Mouse (Mus musculus) hindbrain, postnatal 0 days (tissue): ENCODE data around the gene Ttc28. TPM values are rescaled to one million over a fixed set of nuclear protein-coding genes. Genes with fewer than 3 reads are reported as not detected.

Experiments
- ATAC-seq: fragments of 200-750 bp; cut with Nextera tagmentation; 2 replicates; pipeline ENCODE4 v1.8.0; 2017; ENCODE audit warnings: mild to moderate bottlenecking, moderate TSS enrichment, moderate library complexity
- DNase-seq: peaks from one replicate; pipeline ENCODE4 v3.0.0-alpha.2; 2015; ENCODE audit warnings: low spot score
- H3K27ac ChIP-seq: fragments of 300-500 bp; sonication (generic); 2 replicates; pipeline ENCODE4 v1.5.1; 2014; ENCODE audit warnings: mild to moderate bottlenecking
- H3K27me3 ChIP-seq: fragments of 300-500 bp; sonication (generic); 2 replicates; pipeline ENCODE4 v1.6.1; 2014; ENCODE audit warnings: low read length, mixed read lengths; ENCODE audit not compliant: insufficient read depth
- H3K36me3 ChIP-seq: fragments of 300-500 bp; sonication (generic); 2 replicates; pipeline ENCODE4 v1.6.1; 2014; ENCODE audit warnings: low read length, mixed read lengths; ENCODE audit not compliant: insufficient read depth
- H3K4me1 ChIP-seq: fragments of 300-500 bp; sonication (generic); 2 replicates; pipeline ENCODE4 v1.6.1; 2014; ENCODE audit warnings: antibody characterized with exemption, low read length, mixed read lengths; ENCODE audit not compliant: insufficient read depth
- H3K4me2 ChIP-seq: fragments of 300-500 bp; sonication (generic); 2 replicates; pipeline ENCODE4 v1.6.1; 2014; ENCODE audit warnings: low read depth, mild to moderate bottlenecking, low read length, moderate library complexity, mixed read lengths
- H3K4me3 ChIP-seq: fragments of 300-500 bp; sonication (generic); 2 replicates; pipeline ENCODE4 v1.5.1; 2014; ENCODE audit warnings: low read length
- H3K9ac ChIP-seq: fragments of 300-500 bp; sonication (generic); replicated peaks from 2 replicates; pipeline ENCODE4 v1.6.1; 2014; ENCODE audit warnings: mild to moderate bottlenecking, low read length, moderate library complexity, mixed read lengths
- H3K9me3 ChIP-seq: fragments of 300-500 bp; sonication (generic); 2 replicates; pipeline ENCODE4 v1.6.1; 2016; ENCODE audit warnings: low read length, mixed read lengths
- CTCF ChIP-seq: IDR thresholded peaks from 2 replicates; pipeline ENCODE4 v1.5.1; 2016; ENCODE audit warnings: antibody characterized with exemption, control low read depth, low read depth
- WGBS: fragments of 180-500 bp; shearing (Covaris S2); extraction: QIAGEN DNeasy Blood & Tissue Kit; methylation state at CpG from one replicate; pipeline ENCODE4 v1.1.7; 2014; 5-methylcytosine and 5-hydroxymethylcytosine counted together
- polyA plus RNA-seq: library from polyadenylated mRNA; unstranded; fragments of >200 nt; fragmentation: Nextera tagmentation; extraction: Ambion mirVana; gene quantifications from 2 replicates; pipeline ENCODE4 v1.2.1, GENCODE M21; 2015
- total RNA-seq: library from RNA; depleted of rRNA; stranded (reverse); fragments of >200 nt; gene quantifications from 2 replicates; pipeline ENCODE4 v1.2.3, GENCODE M21; 2014

Ttc28 gene
- total and polyA plus RNA-seq, 2 experiments from 2014 or later: 11.1 to 49.8 TPM

DNA sequence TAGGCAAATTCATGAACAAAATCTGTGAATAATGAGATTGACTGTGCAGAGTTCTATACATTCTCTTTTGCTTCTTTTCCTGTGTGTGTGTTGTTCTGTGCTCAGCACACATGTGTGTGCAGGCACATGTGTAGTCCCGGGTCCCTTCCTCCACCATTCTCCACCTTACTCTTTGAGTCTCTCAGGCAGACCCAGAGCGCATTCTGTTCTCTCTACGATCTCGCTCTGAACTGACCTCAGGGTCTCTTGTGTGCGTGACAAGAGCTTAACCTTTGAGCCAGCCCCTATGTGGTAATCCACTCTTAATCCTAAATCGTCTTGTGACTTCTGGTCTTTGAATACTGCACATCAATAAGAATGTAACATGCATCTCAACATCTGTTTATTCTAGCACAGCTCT lies 190.8 kb downstream of the Ttc28 start:
- H3K27me3 ChIP-seq: no peaks in the 10 kb centered on the region
- H3K9me3 ChIP-seq: no peaks in the 10 kb centered on the region
- H3K27ac ChIP-seq: no peak overlapping the region
- no peak for ATAC-seq
- H3K9ac ChIP-seq: no peak overlapping the region
- no peak overlapping the region for H3K4me2 ChIP-seq
- no peak for DNase-seq
- no peak for TF ChIP-seq CTCF
- H3K4me3 ChIP-seq: no peak overlapping the region
- peaks cover 6% of the 10 kb centered on the region; the same call in 1 of the 2 replicates for H3K4me1 ChIP-seq
- 72% methylated on average over 6 of the region's 6 CpGs for WGBS
- no peaks in the 10 kb centered on the region for H3K36me3 ChIP-seq

DNA sequence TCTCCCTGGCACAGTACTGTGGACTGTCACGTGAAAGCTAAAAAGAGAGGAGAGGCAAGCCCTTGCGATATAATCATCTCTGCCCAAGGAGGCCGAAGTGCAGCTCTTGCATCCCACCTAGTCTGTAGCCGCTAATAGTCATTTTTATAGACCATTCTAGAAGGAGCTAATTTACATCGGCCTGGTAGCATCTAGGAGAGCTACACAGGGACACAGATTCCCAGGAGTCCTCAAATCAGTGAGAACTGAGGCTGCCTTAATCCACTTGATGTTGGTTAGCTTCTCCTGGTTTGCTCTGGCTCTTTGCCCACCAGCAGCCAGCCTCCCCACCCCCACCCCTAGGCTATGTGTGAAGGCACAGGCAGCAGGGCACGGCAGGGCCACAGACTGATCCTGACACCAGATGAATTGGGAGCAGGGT lies 193.7 kb downstream of the Ttc28 start:
- no peaks in the 10 kb centered on the region for H3K36me3 ChIP-seq
- TF ChIP-seq CTCF: no peak
- H3K9me3 ChIP-seq: no peaks in the 10 kb centered on the region
- peaks cover 6% of the 10 kb centered on the region; the same call in 1 of the 2 replicates for H3K4me1 ChIP-seq
- WGBS: 40% methylated on average over 6 of the region's 6 CpGs
- H3K9ac ChIP-seq: no peak overlapping the region; the same call in 1 of the 2 replicates
- H3K27me3 ChIP-seq: no peaks in the 10 kb centered on the region
- ATAC-seq: 0 out of 2 replicates have a peak, but pooled peaks have one; percentile 49
- no peak overlapping the region for H3K4me3 ChIP-seq
- peak; percentile 67 for DNase-seq
- 0 out of 2 replicates have a peak overlapping the region, but pooled peaks have one; percentile 12 for H3K27ac ChIP-seq
- no peak overlapping the region for H3K4me2 ChIP-seq

DNA sequence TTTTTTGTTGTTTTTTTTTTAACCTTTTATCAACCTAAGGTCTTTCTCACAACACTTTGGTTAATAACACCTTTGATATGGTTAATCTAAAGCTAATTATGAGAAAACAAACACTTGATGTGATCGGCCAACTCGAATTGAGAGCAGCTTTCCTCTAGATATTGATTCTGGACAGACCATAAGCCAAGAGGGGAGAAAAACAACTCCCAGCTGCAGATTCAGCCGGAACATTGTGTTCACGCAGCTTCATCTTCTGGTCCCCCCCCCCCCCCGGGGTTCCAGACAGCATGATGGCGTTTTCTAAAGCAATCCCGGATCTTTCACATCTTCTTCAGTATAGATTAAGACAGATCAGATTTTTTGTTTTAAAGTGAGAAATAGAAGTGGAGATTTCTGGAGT lies 194.4 kb downstream of the Ttc28 start:
- Histone ChIP-seq H3K4me3 (no peak overlapping the region), H3K9me3 (no peaks in the 10 kb centered on the region), H3K4me2 (peak overlapping the region; percentile 17; the same call in 1 of the 2 replicates), H3K9ac (no peak overlapping the region), H3K4me1 (peaks cover 6% of the 10 kb centered on the region; the same call in 1 of the 2 replicates), H3K27me3 (no peaks in the 10 kb centered on the region), H3K36me3 (no peaks in the 10 kb centered on the region), H3K27ac (0 out of 2 replicates have a peak overlapping the region, but pooled peaks have one; percentile 12)
- no peak for TF ChIP-seq CTCF
- no peak for DNase-seq
- no peak for ATAC-seq
- WGBS: 35% methylated on average over 7 of the region's 7 CpGs

DNA sequence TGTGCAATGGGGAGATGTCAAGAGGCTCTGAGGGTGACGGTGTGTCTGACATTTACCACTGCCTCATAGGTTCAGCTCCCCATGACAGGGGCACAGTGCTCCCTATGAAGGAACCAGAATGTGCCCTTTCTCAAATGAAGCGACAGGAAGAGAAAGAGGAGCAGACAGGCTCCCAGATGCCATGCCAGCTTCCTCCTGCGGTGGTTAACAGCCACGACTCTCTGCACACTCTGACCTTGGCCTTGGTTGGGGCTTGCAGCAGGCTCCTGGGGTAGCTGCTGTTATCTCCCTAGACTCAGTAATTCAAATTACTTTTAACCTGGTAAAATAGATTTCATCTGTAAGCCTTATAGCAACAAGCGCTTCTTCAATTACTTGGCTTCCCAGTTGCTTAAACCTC lies 196.2 kb downstream of the Ttc28 start:
- TF ChIP-seq CTCF: no peak
- peaks cover 6% of the 10 kb centered on the region; the same call in 1 of the 2 replicates for H3K4me1 ChIP-seq
- 56% methylated on average over 5 of the region's 5 CpGs for WGBS
- H3K27me3 ChIP-seq: no peaks in the 10 kb centered on the region
- no peaks in the 10 kb centered on the region for H3K9me3 ChIP-seq
- no peak overlapping the region for H3K4me3 ChIP-seq
- H3K4me2 ChIP-seq: no peak overlapping the region
- H3K9ac ChIP-seq: no peak overlapping the region
- DNase-seq: no peak
- no peak for ATAC-seq
- H3K36me3 ChIP-seq: no peaks in the 10 kb centered on the region
- H3K27ac ChIP-seq: no peak overlapping the region

DNA sequence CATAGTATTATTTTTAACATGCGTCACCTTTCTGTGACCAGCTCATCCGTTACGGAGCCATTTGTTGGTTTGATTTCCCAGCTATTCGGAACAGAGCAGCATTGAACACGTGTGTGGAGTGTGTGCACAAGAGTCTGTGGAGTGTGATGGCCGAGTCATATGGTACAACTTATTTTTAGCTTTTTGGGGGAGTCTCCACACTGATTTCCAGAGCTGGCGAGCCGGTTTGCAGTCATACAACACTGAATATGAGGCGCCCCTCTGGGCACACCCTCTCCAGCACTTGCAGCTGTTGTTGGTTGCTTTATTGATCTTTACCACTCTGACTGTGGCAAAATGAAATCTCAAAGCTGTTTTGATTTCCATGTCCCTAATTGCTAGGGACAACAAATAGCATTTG lies 197.7 kb downstream of the Ttc28 start:
- Histone ChIP-seq H3K9ac (no peak overlapping the region), H3K27ac (no peak overlapping the region), H3K4me1 (peaks cover 6% of the 10 kb centered on the region; the same call in 1 of the 2 replicates), H3K4me3 (no peak overlapping the region), H3K9me3 (no peaks in the 10 kb centered on the region), H3K27me3 (no peaks in the 10 kb centered on the region), H3K4me2 (no peak overlapping the region), H3K36me3 (no peaks in the 10 kb centered on the region)
- no peak for TF ChIP-seq CTCF
- no peak for ATAC-seq
- DNase-seq: no peak
- WGBS: 77% methylated on average over 9 of the region's 9 CpGs

DNA sequence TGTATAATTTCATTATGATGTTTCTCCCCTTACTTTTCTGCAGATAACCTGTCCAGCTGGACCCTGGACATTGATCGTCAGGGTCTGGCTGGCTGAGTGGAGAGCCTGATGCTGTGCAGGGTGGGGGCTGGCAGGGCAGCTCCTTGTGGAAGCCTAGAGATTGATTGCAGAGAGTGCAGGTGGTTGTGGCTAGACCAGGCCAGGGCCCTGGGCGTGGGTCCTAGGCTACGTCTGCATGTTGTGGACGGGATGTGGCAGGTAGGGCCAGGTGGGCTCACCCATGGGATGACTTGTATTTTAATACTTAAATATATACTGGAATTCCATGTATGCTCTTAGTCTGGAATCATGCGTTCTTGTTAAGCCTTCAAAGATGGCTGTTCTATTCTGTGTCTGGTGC lies 201.0 kb downstream of the Ttc28 start:
- Histone ChIP-seq H3K9me3 (no peaks in the 10 kb centered on the region), H3K27ac (no peak overlapping the region), H3K4me1 (no peaks in the 10 kb centered on the region), H3K9ac (no peak overlapping the region), H3K36me3 (no peaks in the 10 kb centered on the region), H3K4me3 (no peak overlapping the region), H3K27me3 (no peaks in the 10 kb centered on the region), H3K4me2 (no peak overlapping the region)
- 91% methylated on average over 5 of the region's 5 CpGs for WGBS
- DNase-seq (no peak), ATAC-seq (no peak)
- no peak for TF ChIP-seq CTCF

DNA sequence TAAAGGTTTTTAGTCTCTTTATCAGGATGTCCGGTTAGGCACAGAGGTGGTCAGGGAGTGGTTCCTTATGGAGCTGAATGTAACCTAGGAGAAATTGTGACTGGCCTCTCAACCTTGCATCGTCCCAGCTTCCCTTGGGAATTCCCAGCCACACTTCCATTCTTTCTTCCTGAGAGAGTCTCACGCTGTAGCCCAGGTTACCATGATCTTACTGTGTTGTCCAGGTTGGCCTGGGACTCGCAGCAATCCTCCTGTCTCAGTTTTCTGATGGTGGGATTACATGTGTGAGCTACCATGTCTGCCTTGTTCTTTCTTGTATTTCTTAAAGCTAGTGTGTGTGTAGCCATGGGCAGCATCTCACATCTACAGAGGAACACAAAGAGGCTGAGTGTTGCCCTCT lies 206.2 kb downstream of the Ttc28 start:
- ATAC-seq (no peak), DNase-seq (no peak)
- Histone ChIP-seq H3K36me3 (no peaks in the 10 kb centered on the region), H3K9ac (no peak overlapping the region), H3K4me1 (no peaks in the 10 kb centered on the region), H3K27me3 (no peaks in the 10 kb centered on the region), H3K4me2 (no peak overlapping the region), H3K9me3 (no peaks in the 10 kb centered on the region), H3K4me3 (no peak overlapping the region), H3K27ac (no peak overlapping the region)
- WGBS: 92% methylated on average over 4 of the region's 4 CpGs
- no peak for TF ChIP-seq CTCF
